In the genomic region with DNA sequence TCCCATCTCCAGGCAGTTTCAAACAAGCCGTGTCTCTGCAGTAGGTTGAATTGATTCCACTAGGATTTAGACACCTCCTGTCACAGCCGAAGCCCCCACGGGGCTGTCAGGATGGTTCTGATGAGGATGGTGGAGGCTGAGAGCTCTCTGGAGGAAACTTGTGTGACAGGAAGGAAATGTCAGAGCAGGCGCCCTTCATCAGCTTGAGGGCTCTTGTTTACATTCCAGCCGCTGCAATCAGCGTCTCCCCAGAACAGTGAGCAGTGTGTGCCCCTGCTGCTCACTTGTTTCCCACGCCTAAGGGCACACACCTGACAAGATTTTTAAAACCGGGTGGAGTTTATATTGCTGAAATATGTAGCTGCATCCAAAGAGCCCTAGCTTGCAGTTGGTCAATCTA, we compare ENCODE assay signal across 19 mouse cellular contexts. TPM values are rescaled to one million over a fixed set of nuclear protein-coding genes. Genes with fewer than 3 reads are reported as not detected.
DNase-seq lines count a peak whose midpoint lies in the region; ATAC-seq lines count a peak whose summit lies in the region.
"Had no signal": no experiment of that assay in that cellular context is flagged by ENCODE, and none has a peak within 500 bp of the region (broad histone marks: within the 10 kb centered on the region; RNA-seq: fewer than 3 reads in every experiment).

No protein-coding gene starts in this region.

- H3K27me3 ChIP-seq in kidney, embryonic 16.5 days (ENCODE audit: insufficient read depth, low read length), result no peaks in the 10 kb centered on the region
- H3K27me3 ChIP-seq in kidney, embryonic 14.5 days (ENCODE audit: control insufficient read depth, insufficient read depth, low read length), result no peaks in the 10 kb centered on the region
- H3K27me3 ChIP-seq in embryonic facial prominence, embryonic 10.5 days (replicated peaks; ENCODE audit: low read depth, poor library complexity, severe bottlenecking), result no peaks in the 10 kb centered on the region
- H3K27me3 ChIP-seq in liver, embryonic 16.5 days (ENCODE audit: control insufficient read depth, insufficient read depth, low read depth, low read length), result no peaks in the 10 kb centered on the region
- H3K27me3 ChIP-seq: forebrain, embryonic 12.5 days; kidney, embryonic 15.5 days; Patski had no signal

- WGBS in kidney, embryonic 16.5 days, result 23% methylated on average over 8 of the region's 8 CpGs
- 29% methylated on average over 8 of the region's 8 CpGs for WGBS in kidney, embryonic 14.5 days
- 37% methylated on average over 8 of the region's 8 CpGs for WGBS in embryonic facial prominence, embryonic 10.5 days
- WGBS in liver, embryonic 16.5 days (ENCODE audit: insufficient replicate concordance), result 14% methylated on average over 8 of the region's 8 CpGs

- H3K36me3 ChIP-seq in kidney, embryonic 16.5 days (ENCODE audit: insufficient read depth, low read length), result no peaks in the 10 kb centered on the region
- H3K36me3 ChIP-seq in kidney, embryonic 14.5 days (ENCODE audit: control insufficient read depth, insufficient read depth, low read length), result no peaks in the 10 kb centered on the region
- peaks cover 5% of the 10 kb centered on the region; the same call in 1 of the 2 replicates for H3K36me3 ChIP-seq in embryonic facial prominence, embryonic 10.5 days (replicated peaks)
- H3K36me3 ChIP-seq in liver, embryonic 16.5 days (ENCODE audit: control insufficient read depth, insufficient read depth), result no peaks in the 10 kb centered on the region
- H3K36me3 ChIP-seq: kidney, embryonic 15.5 days had no signal

- peaks cover 8% of the 10 kb centered on the region for H3K4me1 ChIP-seq in kidney, embryonic 16.5 days (ENCODE audit: insufficient read depth, low read length)
- H3K4me1 ChIP-seq in kidney, embryonic 14.5 days (ENCODE audit: control insufficient read depth, insufficient read depth, low read length), result peaks cover 4% of the 10 kb centered on the region
- peaks cover 14% of the 10 kb centered on the region for H3K4me1 ChIP-seq in embryonic facial prominence, embryonic 10.5 days
- H3K4me1 ChIP-seq in liver, embryonic 16.5 days (ENCODE audit: control insufficient read depth, low read depth, low read length), result peaks cover 10% of the 10 kb centered on the region

- DNase-seq in embryonic facial prominence, embryonic 10.5 days (ENCODE audit: low spot score), result peak; percentile 25
- peak; percentile 10 for DNase-seq in lung, postnatal 14 days
- no peak for DNase-seq in ovary, adult 18-20 months (ENCODE audit: low spot score)
- DNase-seq in ovary, postnatal 14 days (ENCODE audit: low spot score), result no peak
- no peak for DNase-seq in heart, postnatal 4 days
- DNase-seq: B cell, adult 2 months; cerebellum, adult 2 months; right cerebral cortex, postnatal 25 days; thymus, adult 2 months had no signal

- H3K27ac ChIP-seq in kidney, embryonic 16.5 days (ENCODE audit: low read length), result no peak overlapping the region
- no peak overlapping the region for H3K27ac ChIP-seq in kidney, embryonic 14.5 days (ENCODE audit: low read depth, low read length)
- peak overlapping the region; percentile 7 for H3K27ac ChIP-seq in embryonic facial prominence, embryonic 10.5 days (replicated peaks)
- H3K27ac ChIP-seq in liver, embryonic 16.5 days (ENCODE audit: low read length), result peak overlapping the region; percentile 26; the same call in 1 of the 2 replicates
- H3K27ac ChIP-seq: forebrain, embryonic 12.5 days; hindbrain, embryonic 14.5 days; kidney, embryonic 15.5 days; liver, embryonic 14.5 days had no signal

- no peaks in the 10 kb centered on the region for H3K9me3 ChIP-seq in kidney, embryonic 16.5 days (ENCODE audit: low read length)
- H3K9me3 ChIP-seq in kidney, embryonic 14.5 days (ENCODE audit: control insufficient read depth, low read length), result no peaks in the 10 kb centered on the region
- no peaks in the 10 kb centered on the region for H3K9me3 ChIP-seq in embryonic facial prominence, embryonic 10.5 days
- H3K9me3 ChIP-seq in liver, embryonic 16.5 days (replicated peaks; ENCODE audit: control insufficient read depth, low read length), result no peaks in the 10 kb centered on the region
- H3K9me3 ChIP-seq: forebrain, embryonic 12.5 days; kidney, embryonic 15.5 days had no signal

- no peak for ATAC-seq in kidney, embryonic 16.5 days (ENCODE audit: low FRiP score, low TSS enrichment)
- ATAC-seq in kidney, embryonic 14.5 days (ENCODE audit: low FRiP score, low TSS enrichment), result no peak
- ATAC-seq in liver, embryonic 16.5 days (ENCODE audit: low read depth), result 0 out of 2 replicates have a peak, but pooled peaks have one; percentile 24
- ATAC-seq: Patski had no signal

- H3K9ac ChIP-seq in kidney, embryonic 16.5 days (replicated peaks; ENCODE audit: low read length), result 0 out of 2 replicates have a peak overlapping the region, but pooled peaks have one; percentile 2
- H3K9ac ChIP-seq in kidney, embryonic 14.5 days (ENCODE audit: low read depth, low read length), result no peak overlapping the region
- H3K9ac ChIP-seq in liver, embryonic 16.5 days (ENCODE audit: low read depth, low read length), result no peak overlapping the region
- H3K9ac ChIP-seq: forebrain, embryonic 12.5 days; hindbrain, embryonic 14.5 days; kidney, embryonic 15.5 days; liver, embryonic 14.5 days had no signal

- no peak overlapping the region for H3K4me3 ChIP-seq in kidney, embryonic 16.5 days (ENCODE audit: low read length)
- H3K4me3 ChIP-seq in kidney, embryonic 14.5 days (ENCODE audit: low read length), result no peak overlapping the region
- H3K4me3 ChIP-seq in embryonic facial prominence, embryonic 10.5 days, result no peak overlapping the region
- no peak overlapping the region for H3K4me3 ChIP-seq in liver, embryonic 16.5 days (ENCODE audit: low read depth, low read length)
- H3K4me3 ChIP-seq: forebrain, embryonic 12.5 days; kidney, embryonic 15.5 days had no signal

- H3K4me2 ChIP-seq in kidney, embryonic 16.5 days (replicated peaks; ENCODE audit: low read depth, low read length), result no peak overlapping the region
- H3K4me2 ChIP-seq in kidney, embryonic 14.5 days (replicated peaks; ENCODE audit: low read depth, low read length), result no peak overlapping the region
- H3K4me2 ChIP-seq in liver, embryonic 16.5 days (ENCODE audit: low read depth, low read length), result 0 out of 2 replicates have a peak overlapping the region, but pooled peaks have one; percentile 3
- H3K4me2 ChIP-seq: forebrain, embryonic 12.5 days; hindbrain, embryonic 14.5 days; kidney, embryonic 15.5 days; midbrain, embryonic 11.5 days had no signal

RNA-seq across cellular contexts. Expression of gene Adi1, which starts 7.7 kb away (rescaled TPM):
- polyA plus RNA-seq in kidney, embryonic 16.5 days (2015; fragmentation: Nextera tagmentation; extraction: Ambion mirVana), result 97.4 and 103 TPM in 2 replicates
- 87.4 and 89.1 TPM in 2 replicates for polyA plus RNA-seq in kidney, embryonic 14.5 days (2014; fragmentation: Nextera tagmentation; extraction: Ambion mirVana)
- 56.9 and 62.2 TPM in 2 replicates for polyA plus RNA-seq in embryonic facial prominence, embryonic 10.5 days (2016; fragmentation: Nextera tagmentation; extraction: Ambion mirVana)
- polyA plus RNA-seq in liver, embryonic 16.5 days (2015; fragmentation: Nextera tagmentation; extraction: Ambion mirVana), result 58.3 and 64.1 TPM in 2 replicates
- 10 to 100 TPM; 27.5 to 31.5 TPM for total RNA-seq in heart, postnatal 4 days (2021)

RNA-seq across cellular contexts. Expression of gene Rnaseh1, which starts 17.9 kb away (rescaled TPM):
- polyA plus RNA-seq in kidney, embryonic 16.5 days (2015; fragmentation: Nextera tagmentation; extraction: Ambion mirVana), result 34.7 and 39.3 TPM in 2 replicates
- polyA plus RNA-seq in kidney, embryonic 14.5 days (2014; fragmentation: Nextera tagmentation; extraction: Ambion mirVana), result 27.5 and 31.6 TPM in 2 replicates
- polyA plus RNA-seq in embryonic facial prominence, embryonic 10.5 days (2016; fragmentation: Nextera tagmentation; extraction: Ambion mirVana), result 34.3 and 35.1 TPM in 2 replicates
- 10.1 and 10.5 TPM in 2 replicates for polyA plus RNA-seq in liver, embryonic 16.5 days (2015; fragmentation: Nextera tagmentation; extraction: Ambion mirVana)
- 1 to 10 TPM; 9.0 to 9.4 TPM for total RNA-seq in heart, postnatal 4 days (2021)

RNA-seq across cellular contexts. Expression of gene Rps7, which starts 31.5 kb away (rescaled TPM):
- 499 and 566 TPM in 2 replicates for polyA plus RNA-seq in kidney, embryonic 16.5 days (2015; fragmentation: Nextera tagmentation; extraction: Ambion mirVana)
- polyA plus RNA-seq in kidney, embryonic 14.5 days (2014; fragmentation: Nextera tagmentation; extraction: Ambion mirVana), result 959 and 1,233 TPM in 2 replicates
- 685 and 712 TPM in 2 replicates for polyA plus RNA-seq in embryonic facial prominence, embryonic 10.5 days (2016; fragmentation: Nextera tagmentation; extraction: Ambion mirVana)
- polyA plus RNA-seq in liver, embryonic 16.5 days (2015; fragmentation: Nextera tagmentation; extraction: Ambion mirVana), result 287 and 343 TPM in 2 replicates
- 100 to 1,000 TPM; 469 to 537 TPM for total RNA-seq in heart, postnatal 4 days (2021)

RNA-seq across cellular contexts. Expression of gene Colec11, which starts 44.1 kb away (rescaled TPM):
- polyA plus RNA-seq in kidney, embryonic 16.5 days (2015; fragmentation: Nextera tagmentation; extraction: Ambion mirVana), result 3.1 and 4.4 TPM in 2 replicates
- 1.9 and 2.6 TPM in 2 replicates for polyA plus RNA-seq in kidney, embryonic 14.5 days (2014; fragmentation: Nextera tagmentation; extraction: Ambion mirVana)
- 0.10 and 0.31 TPM in 2 replicates for polyA plus RNA-seq in embryonic facial prominence, embryonic 10.5 days (2016; fragmentation: Nextera tagmentation; extraction: Ambion mirVana)
- 15.8 and 17.6 TPM in 2 replicates for polyA plus RNA-seq in liver, embryonic 16.5 days (2015; fragmentation: Nextera tagmentation; extraction: Ambion mirVana)
- total RNA-seq in heart, postnatal 4 days (2021), result 10 to 100 TPM; 16.4 to 16.9 TPM
- total RNA-seq: common myeloid progenitor, adult 5-6 weeks had no signal

Comparison
In these comparisons a context has a peak if more than half of its experiments do, and no peak if none do; other contexts are left out.
1. H3K27ac ChIP-seq: peak in embryonic facial prominence, embryonic 10.5 days (single experiment) and liver, embryonic 16.5 days (single experiment); none in kidney, embryonic 16.5 days (single experiment) and kidney, embryonic 14.5 days (single experiment).
2. DNase-seq: peak in embryonic facial prominence, embryonic 10.5 days (single experiment) and lung, postnatal 14 days (single experiment); none in ovary, adult 18-20 months (single experiment), ovary, postnatal 14 days (single experiment) and heart, postnatal 4 days (single experiment).